8 mouse cellular contexts compared by ENCODE assay signal in genomic region chr17:47501946-47502706, GRCm38 (mm10). TPM values are rescaled to one million over a fixed set of nuclear protein-coding genes. Genes with fewer than 3 reads are reported as not detected.
A peak's percentile ranks its signal among the peaks of the same experiment; 100 is the strongest.
DNase-seq lines count a peak whose midpoint lies in the region; ATAC-seq lines count a peak whose summit lies in the region.

Gene Taf8, minus strand, starts transcription at chr17:47502292.

- peak within 1 kb of the TSS; percentile 82 for H3K27ac ChIP-seq in hindbrain, embryonic 16.5 days (ENCODE audit: low read depth, low read length)
- peak within 1 kb of the TSS; percentile 76 for H3K27ac ChIP-seq in macrophage

- peak; percentile 90 for DNase-seq in WW6 (ENCODE audit: low read depth, low spot score)
- peak; percentile 75 to 88 for DNase-seq in cerebellum, postnatal 4 days (ENCODE audit: low spot score in 2 of 2)
- peak; percentile 92 for DNase-seq in gastrocnemius, adult 18-20 months (ENCODE audit: low spot score)
- peak; percentile 90 to 94 for DNase-seq in left cerebral cortex, adult 18-20 months (ENCODE audit: low spot score in 2 of 2)
- peak; percentile 94 for DNase-seq in right cerebral cortex, adult 18-20 months
- peak; percentile 73 for DNase-seq in urinary bladder, postnatal 10 days (ENCODE audit: low spot score)

- peak within 1 kb of the TSS; percentile 75 for H3K4me3 ChIP-seq in hindbrain, embryonic 16.5 days (ENCODE audit: low read length)
- peak within 1 kb of the TSS; percentile 58 for H3K4me3 ChIP-seq in macrophage (ENCODE audit: inconsistent target)

- H3K79me2 ChIP-seq in macrophage (ENCODE audit: inconsistent target), result peaks cover 17% of the 10 kb centered on the region

- peak within 1 kb of the TSS; percentile 80 for H3K4me2 ChIP-seq in hindbrain, embryonic 16.5 days (ENCODE audit: low read length)

- H3K27me3 ChIP-seq in hindbrain, embryonic 16.5 days (replicated peaks; ENCODE audit: control insufficient read depth, insufficient read depth, low read length), result no peaks in the 10 kb centered on the region

- H3K36me3 ChIP-seq in hindbrain, embryonic 16.5 days (ENCODE audit: control insufficient read depth, insufficient read depth, low read length), result peaks cover 5% of the 10 kb centered on the region; the same call in 1 of the 2 replicates
- H3K36me3 ChIP-seq in macrophage (ENCODE audit: inconsistent target), result peaks cover 10% of the 10 kb centered on the region; the same call in 1 of the 2 replicates

- 1% methylated on average over 40 of the region's 40 CpGs for WGBS in hindbrain, embryonic 16.5 days
- WGBS in macrophage (ENCODE audit: missing documents), result 2% methylated on average over 35 of the region's 40 CpGs

- peak within 1 kb of the TSS; percentile 88 for H3K9ac ChIP-seq in hindbrain, embryonic 16.5 days (ENCODE audit: low read depth, low read length)

- peak; percentile 98 for ATAC-seq in hindbrain, embryonic 16.5 days

- peaks cover 16% of the 10 kb centered on the region for H3K4me1 ChIP-seq in hindbrain, embryonic 16.5 days (ENCODE audit: control insufficient read depth, insufficient read depth, low read depth, low read length)

- no peaks in the 10 kb centered on the region for H3K9me3 ChIP-seq in hindbrain, embryonic 16.5 days (ENCODE audit: control insufficient read depth, low read length)

RNA-seq across cellular contexts. Expression of gene Taf8, which starts in this region (rescaled TPM):
- total RNA-seq in gastrocnemius, adult 18-20 months (2021), result 10 to 100 TPM in 1 of 2 experiments, 1 to 10 TPM in 1; 9.2 to 12.1 TPM
- 20.0 and 20.5 TPM in 2 replicates for polyA plus RNA-seq in hindbrain, embryonic 16.5 days (2015; fragmentation: Nextera tagmentation; extraction: Ambion mirVana)
- 10 to 100 TPM; 16.8 to 19.1 TPM for total RNA-seq in left cerebral cortex, adult 18-20 months (2021)
- 10 to 100 TPM; 20.5 to 76.3 (median 41.5) TPM for total RNA-seq in macrophage (2018; cell fraction: chromatin; rRNA removed)
- 10 to 100 TPM in 20 of 26 experiments, 1 to 10 TPM in 6; 4.8 to 16.7 (median 13.2) TPM for total RNA-seq in macrophage (2018; cell fraction: cytosol; rRNA removed)
- 10 to 100 TPM; 14.7 to 49.9 (median 28.1) TPM for total RNA-seq in macrophage (2018; cell fraction: nucleus; rRNA removed)
- 8.5 to 16.9 TPM (median 13.1 TPM) in 3 replicates for polyA plus RNA-seq in macrophage (2018)

Comparison
In these comparisons a context has a peak if more than half of its experiments do, and no peak if none do; other contexts are left out.
1. Peak in every context shown above with its lines: DNase-seq, ATAC-seq, H3K4me3 ChIP-seq and H3K27ac ChIP-seq.